Mouse (Mus musculus) Patski (cell line): ENCODE data around the gene P2ry2. TPM values are rescaled to one million over a fixed set of nuclear protein-coding genes. Genes with fewer than 3 reads are reported as not detected.

ENCODE experiments used
- ATAC-seq: fragments of 100-300 bp; one replicate; pipeline ENCODE4 v1.8.0; 2021
- CTCF ChIA-PET: fragments of 350-600 bp; sonication (Branson Sonifier 250); formaldehyde crosslinking; loops from one replicate; lab custom pipeline; 2022; ENCODE audit warnings: inconsistent platforms; lab: Charles Lee
- POLR2A ChIA-PET: fragments of 350-600 bp; sonication (Branson Sonifier 250); formaldehyde crosslinking; loops from one replicate; lab custom pipeline; 2022; ENCODE audit warnings: antibody characterized with exemption, inconsistent platforms; lab: Charles Lee
- DNase-seq: peaks from one replicate; pipeline ENCODE4 v3.0.0-alpha.2; 2011; ENCODE audit warnings: low read depth, low spot score
- H3K27me3 ChIP-seq: fragments of 371-371 bp; one replicate; pipeline ENCODE4 v1.5.1; 2021
- CTCF ChIP-seq: fragments of 100-300 bp; IDR thresholded peaks from one replicate; pipeline ENCODE4 v1.5.1; 2021
- in situ Hi-C: fragments of 300-500 bp; cut with MboI; formaldehyde crosslinking; loops from 3 replicates; pipeline ENCODE4 v1.11.1; 2018; ENCODE audit warnings: low pct_unique_long_range_greater_than_20kb, mixed read lengths
- polyA plus RNA-seq: library from polyadenylated mRNA; unstranded; gene quantifications from one replicate; pipeline ENCODE4 v1.2.3, GENCODE M21; 2021

Gene P2ry2
- polyA plus RNA-seq, 1 experiment from 2014 or later: 6.6 TPM

DNA sequence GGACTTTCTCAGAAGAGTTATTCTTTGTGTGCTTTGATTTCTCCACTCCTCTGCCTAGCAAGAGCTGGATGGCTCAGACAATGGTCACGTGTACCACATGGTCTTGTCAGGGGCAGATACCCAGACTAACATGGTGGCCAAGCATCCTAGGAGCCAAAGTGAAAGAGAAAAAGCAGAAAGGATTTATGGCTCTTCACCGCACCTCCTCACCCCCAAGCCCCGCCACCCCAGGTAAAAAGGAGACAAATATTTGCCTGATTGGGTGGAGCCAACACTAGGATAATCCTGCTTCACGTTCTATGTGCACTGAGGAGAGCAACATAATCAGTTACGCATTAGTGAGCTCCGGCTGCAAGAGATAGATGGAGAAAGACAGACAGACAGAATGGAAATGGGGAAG lies 44.3 kb downstream of the P2ry2 start:
- ChIA-PET POLR2A (no interaction called here), CTCF (interaction anchor here (0.7 to 2.6 kb wide), 5 partner anchors 10 to 33 kb away, joined by 3 to 8 read pairs (median 4); no protein-coding TSS in a partner anchor)
- no peaks in the 10 kb centered on the region for H3K27me3 ChIP-seq
- in situ Hi-C loops: no loop called here
- no peak for ATAC-seq
- no peak for DNase-seq
- no peak for TF ChIP-seq CTCF

GRCm38 (mm10) chr7:100967850-100968249 lies 44.8 kb downstream of the P2ry2 start:
- no peak for TF ChIP-seq CTCF
- DNase-seq (no peak), ATAC-seq (no peak)
- in situ Hi-C loops: no loop called here
- H3K27me3 ChIP-seq: no peaks in the 10 kb centered on the region
- POLR2A ChIA-PET: no interaction called here
- CTCF ChIA-PET: interaction anchor here (1.5 to 2.6 kb wide), 4 partner anchors 10 to 23 kb away, joined by 4 to 8 read pairs (median 6); no protein-coding TSS in a partner anchor

DNA sequence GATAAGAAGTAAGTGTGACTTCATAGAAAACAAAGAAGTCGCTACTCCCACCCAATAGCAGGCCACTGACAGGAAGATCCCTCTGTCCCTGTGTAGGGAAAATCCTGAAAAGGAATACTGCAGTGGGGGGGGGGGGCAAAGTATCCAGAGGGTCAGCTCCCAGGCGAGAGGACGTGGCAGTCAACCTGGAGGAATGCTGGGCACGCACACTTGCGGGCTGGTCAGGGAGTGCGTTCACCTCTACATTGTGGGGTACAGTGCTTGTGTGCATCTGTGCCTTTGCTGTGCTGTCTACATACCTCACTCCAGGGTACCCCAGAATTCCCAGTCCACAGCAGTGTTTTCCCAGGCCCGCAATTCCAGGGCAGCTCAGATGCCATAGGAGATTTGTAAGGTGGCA lies 46.7 kb downstream of the P2ry2 start:
- no peak for TF ChIP-seq CTCF

DNA sequence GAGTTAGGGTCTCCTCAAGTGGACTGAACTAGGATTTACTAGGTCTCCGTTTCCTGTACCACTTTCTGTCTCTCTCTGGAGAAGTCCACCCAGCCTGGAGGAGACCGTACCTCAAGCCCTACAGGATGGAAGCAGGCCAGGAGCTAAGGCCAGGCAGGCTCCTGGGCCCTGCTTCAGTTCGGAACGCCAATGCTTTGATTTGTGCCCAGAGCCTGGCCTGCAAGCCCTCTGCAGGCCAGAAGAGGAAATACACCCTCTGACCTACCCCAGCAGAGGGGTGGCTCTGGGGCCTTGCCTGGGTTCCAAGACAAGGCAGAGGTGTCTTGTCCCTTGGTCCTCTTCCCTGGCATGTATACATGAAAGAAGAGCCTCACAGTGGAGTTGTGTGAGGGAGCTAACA lies 47.6 kb downstream of the P2ry2 start:
- ChIA-PET CTCF (interaction anchor here (1.1 to 1.7 kb wide), 3 partner anchors 13 to 22 kb away, joined by 3 to 6 read pairs (median 4); no protein-coding TSS in a partner anchor), POLR2A (no interaction called here)
- ATAC-seq (no peak), DNase-seq (no peak)
- TF ChIP-seq CTCF: no peak
- in situ Hi-C loops: no loop called here
- H3K27me3 ChIP-seq: no peaks in the 10 kb centered on the region

More for the DNA sequence above, 46.7 kb downstream of the P2ry2 start:
- ATAC-seq: no peak
- no peak for DNase-seq
- H3K27me3 ChIP-seq: no peaks in the 10 kb centered on the region
- CTCF ChIA-PET: interaction anchor here (1.2 to 1.7 kb wide), 2 partner anchors 13 to 14 kb away, joined by 3 to 6 read pairs; no protein-coding TSS in a partner anchor
- in situ Hi-C loops: no loop called here
- POLR2A ChIA-PET: no interaction called here

GRCm38 (mm10) chr7:100964242-100964641 lies 48.4 kb downstream of the P2ry2 start:
- no peaks in the 10 kb centered on the region for H3K27me3 ChIP-seq
- TF ChIP-seq CTCF: no peak
- in situ Hi-C loops: no loop called here
- ChIA-PET POLR2A (interaction anchor here (0.8 kb wide), 1 partner anchor 338 kb away, joined by 3 read pairs; the partner anchor contains the start of gene Atg16l2), CTCF (interaction anchor here (1.1 kb wide), 1 partner anchor 23 kb away, joined by 4 read pairs; no protein-coding TSS in a partner anchor)
- ATAC-seq (peak; percentile 28), DNase-seq (no peak)

DNA sequence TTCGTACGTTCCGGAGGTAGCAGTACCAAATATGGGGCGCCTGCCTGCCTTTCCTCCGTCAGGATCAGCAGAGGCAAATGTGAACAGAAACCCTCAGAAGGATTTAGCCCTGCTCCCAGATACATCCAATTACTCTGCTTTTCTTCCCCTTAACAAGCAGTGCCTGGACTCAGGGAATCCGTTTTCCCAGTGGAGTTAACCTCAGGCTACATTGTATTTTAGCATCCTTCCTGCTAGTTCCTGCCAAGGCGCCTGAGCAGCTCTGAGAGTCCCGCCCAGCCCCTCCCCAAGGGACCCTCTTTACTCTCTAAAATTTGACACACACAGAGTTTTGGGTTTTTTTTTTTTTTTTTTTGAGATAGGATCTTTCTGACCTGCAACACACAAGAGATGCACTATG lies 49.3 kb downstream of the P2ry2 start:
- CTCF ChIA-PET: no interaction called here
- DNase-seq (no peak), ATAC-seq (no peak)
- POLR2A ChIA-PET: no interaction called here
- no peak for TF ChIP-seq CTCF
- no peaks in the 10 kb centered on the region for H3K27me3 ChIP-seq
- in situ Hi-C loops: no loop called here

GRCm38 (mm10) chr7:100961146-100961545 lies 51.5 kb downstream of the P2ry2 start:
- TF ChIP-seq CTCF: no peak
- ChIA-PET POLR2A (no interaction called here), CTCF (interaction anchor here (1.3 kb wide), 1 partner anchor 91 kb away, joined by 4 read pairs; no protein-coding TSS in a partner anchor)
- in situ Hi-C loops: no loop called here
- no peak for DNase-seq
- no peak for ATAC-seq
- no peaks in the 10 kb centered on the region for H3K27me3 ChIP-seq

GRCm38 (mm10) chr7:100960462-100960861 lies 52.2 kb downstream of the P2ry2 start:
- ChIA-PET POLR2A (no interaction called here), CTCF (interaction anchor here (1.0 kb wide), 2 partner anchors 17 to 18 kb away, joined by 3 read pairs; no protein-coding TSS in a partner anchor)
- in situ Hi-C loops: no loop called here
- no peak for TF ChIP-seq CTCF
- ATAC-seq (no peak), DNase-seq (no peak)
- H3K27me3 ChIP-seq: no peaks in the 10 kb centered on the region

GRCm38 (mm10) chr7:100958426-100958825 lies 54.2 kb downstream of the P2ry2 start:
- no peaks in the 10 kb centered on the region for H3K27me3 ChIP-seq
- ATAC-seq (no peak), DNase-seq (no peak)
- CTCF ChIA-PET: interaction anchor here (0.7 to 2.0 kb wide), 5 partner anchors 9 to 93 kb away, joined by 3 to 6 read pairs (median 5); no protein-coding TSS in a partner anchor
- TF ChIP-seq CTCF: peak; percentile 63
- in situ Hi-C loops: no loop called here
- POLR2A ChIA-PET: interaction anchor here (0.9 kb wide), 1 partner anchor 74 kb away, joined by 3 read pairs; no protein-coding TSS in a partner anchor

DNA sequence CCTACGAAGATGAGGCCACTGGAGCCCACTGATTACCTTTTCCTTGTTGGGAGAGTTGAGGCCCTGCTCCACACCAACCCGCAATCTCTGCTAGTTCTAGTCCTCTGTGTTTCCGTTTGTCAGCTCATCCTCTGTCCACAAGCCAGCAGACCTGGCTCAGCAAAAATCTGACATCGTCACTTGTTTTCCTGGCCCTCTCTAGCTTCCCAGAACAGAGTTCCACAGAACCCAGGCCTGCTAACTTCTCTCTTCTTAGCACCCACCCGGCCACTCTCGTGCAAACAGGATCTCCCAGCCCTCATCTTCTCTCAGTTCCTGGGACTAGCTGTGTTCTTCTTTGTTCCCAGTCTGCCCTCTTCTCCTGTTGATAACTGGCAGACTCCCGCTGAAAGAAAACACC lies 60.0 kb downstream of the P2ry2 start:
- ChIA-PET CTCF (interaction anchor here (1.2 to 2.0 kb wide), 4 partner anchors 9 to 36 kb away, joined by 3 to 6 read pairs (median 4); no protein-coding TSS in a partner anchor), POLR2A (no interaction called here)
- DNase-seq (no peak), ATAC-seq (no peak)
- in situ Hi-C loops: no loop called here
- H3K27me3 ChIP-seq: no peaks in the 10 kb centered on the region
- TF ChIP-seq CTCF: no peak

DNA sequence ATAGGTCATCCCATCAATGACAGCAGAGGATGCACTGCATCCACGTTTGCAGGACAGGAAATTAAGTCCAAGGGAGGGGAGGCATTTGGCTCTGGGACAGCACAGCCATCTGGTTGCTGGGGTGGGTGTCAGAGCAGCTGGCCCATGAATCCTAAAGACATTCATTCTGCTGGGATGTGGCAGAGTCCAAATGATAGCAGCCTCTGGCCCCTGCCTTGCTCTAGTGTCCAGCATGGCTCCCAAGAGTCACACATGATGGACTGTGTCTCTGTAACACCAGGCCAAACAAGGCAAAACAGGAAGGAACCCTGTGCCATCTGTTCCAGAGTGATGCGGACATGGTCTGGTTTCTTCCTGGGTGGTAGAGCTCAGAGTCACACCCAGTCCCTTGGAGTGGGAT lies 60.8 kb downstream of the P2ry2 start:
- in situ Hi-C loops: no loop called here
- no peaks in the 10 kb centered on the region for H3K27me3 ChIP-seq
- POLR2A ChIA-PET: no interaction called here
- CTCF ChIA-PET: interaction anchor here (1.2 to 2.0 kb wide), 3 partner anchors 8 to 37 kb away, joined by 3 to 6 read pairs (median 3); no protein-coding TSS in a partner anchor
- ATAC-seq: no peak
- no peak for TF ChIP-seq CTCF
- no peak for DNase-seq
